Mouse (Mus musculus): ENCODE measurements around the gene Pim1. TPM values are rescaled to one million over a fixed set of nuclear protein-coding genes. Genes with fewer than 3 reads are reported as not detected.

Gene Pim1
- total RNA-seq, 4 experiments from 2014 or later, result 55.1 to 168 (median 83.0) TPM

GRCm38 (mm10) chr17:29465405-29466010 is 25.0 kb upstream of the Pim1 start:
- DNase-seq, result no peak

GRCm38 (mm10) chr17:29467030-29467429 is 23.5 kb upstream of the Pim1 start:
- DNase-seq, result no peak

DNA sequence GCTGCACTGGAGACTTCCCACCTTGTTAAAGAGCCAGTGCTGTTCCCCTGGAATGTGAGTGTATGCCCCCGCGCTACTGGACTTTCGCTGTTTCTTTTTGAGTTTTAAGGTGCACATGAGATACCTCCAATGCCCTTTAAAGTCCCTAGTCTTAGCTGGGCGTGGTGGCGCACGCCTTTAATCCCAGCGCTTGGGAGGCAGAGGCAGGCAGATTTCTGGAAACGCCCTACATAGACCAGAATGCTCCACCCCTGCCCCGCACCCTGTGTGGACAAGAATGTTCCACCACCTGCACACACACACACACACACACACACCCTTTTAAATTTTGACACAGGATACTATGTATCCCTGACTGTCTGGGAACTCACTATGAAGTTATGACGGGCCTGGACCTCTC is 17.1 kb upstream of the Pim1 start:
- no peak for DNase-seq

DNA sequence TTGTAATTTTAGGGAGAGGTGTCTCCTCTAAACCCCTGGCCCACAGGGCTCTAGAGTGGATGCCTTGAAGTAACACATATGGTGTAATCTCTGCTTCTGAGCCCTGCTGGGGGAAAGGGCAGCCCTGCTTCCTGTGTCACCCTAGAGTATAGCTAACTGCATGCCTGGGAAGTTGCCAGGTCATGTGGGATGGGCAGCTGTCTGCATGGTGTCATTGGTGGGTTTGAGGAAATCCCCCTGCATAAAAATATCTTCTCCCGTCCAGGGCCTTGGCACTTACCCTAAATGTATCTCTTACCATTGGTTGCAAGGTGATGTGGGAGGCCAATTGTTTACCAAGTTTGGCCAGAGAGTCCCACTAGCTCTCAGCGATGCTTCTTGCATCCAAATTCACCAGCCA is 16.5 kb upstream of the Pim1 start:
- no peak for DNase-seq

- DNase-seq, result peak; percentile 81
Measured at GRCm38 (mm10) chr17:29475142-29475541, 15.4 kb upstream of the Pim1 start.

- DNase-seq, result no peak
Measured at GRCm38 (mm10) chr17:29476461-29476860, 14.1 kb upstream of the Pim1 start.

- no peak for DNase-seq
Measured at GRCm38 (mm10) chr17:29477357-29477756, 13.2 kb upstream of the Pim1 start.

DNA sequence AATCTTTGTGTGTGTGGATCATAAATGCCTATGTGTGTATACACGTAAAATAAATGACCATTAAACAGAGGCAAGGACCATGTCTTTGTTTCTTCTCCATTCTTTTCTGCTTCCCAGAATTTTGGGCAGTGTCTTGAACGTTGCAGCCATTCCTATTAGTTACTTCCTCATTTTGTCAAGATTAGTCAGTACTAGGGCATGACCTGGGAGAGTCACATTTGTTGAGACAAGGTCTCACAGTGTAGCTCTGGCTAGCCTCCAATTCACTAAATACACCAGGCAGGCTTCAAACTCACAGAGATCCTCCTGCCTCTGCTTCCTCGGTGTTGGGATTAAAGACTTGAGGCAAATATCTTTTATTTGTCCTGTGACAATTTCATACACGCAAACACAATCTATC is 12.3 kb upstream of the Pim1 start:
- no peak for DNase-seq

DNA sequence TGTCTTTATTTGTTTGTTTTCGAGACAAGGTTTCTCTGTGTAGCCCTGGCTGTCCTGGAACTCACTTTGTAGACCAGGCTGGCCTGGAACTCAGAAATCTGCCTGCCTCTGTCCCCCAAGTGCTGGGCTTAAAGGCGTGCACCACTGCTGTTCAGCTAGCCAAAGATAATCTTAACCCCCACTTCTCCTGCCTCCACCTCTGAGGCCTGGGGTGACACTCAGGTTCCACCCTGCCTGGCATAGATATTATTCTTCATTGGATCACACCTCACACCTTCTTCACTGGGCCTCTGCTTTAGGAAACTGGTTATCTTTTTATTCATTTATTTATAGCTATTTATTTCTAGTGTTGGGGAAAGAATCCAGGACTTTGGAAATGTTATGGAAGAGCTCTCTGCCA is 10.3 kb upstream of the Pim1 start:
- DNase-seq, result no peak

- no peak for DNase-seq
Measured at GRCm38 (mm10) chr17:29482632-29483031, 7.9 kb upstream of the Pim1 start.

DNA sequence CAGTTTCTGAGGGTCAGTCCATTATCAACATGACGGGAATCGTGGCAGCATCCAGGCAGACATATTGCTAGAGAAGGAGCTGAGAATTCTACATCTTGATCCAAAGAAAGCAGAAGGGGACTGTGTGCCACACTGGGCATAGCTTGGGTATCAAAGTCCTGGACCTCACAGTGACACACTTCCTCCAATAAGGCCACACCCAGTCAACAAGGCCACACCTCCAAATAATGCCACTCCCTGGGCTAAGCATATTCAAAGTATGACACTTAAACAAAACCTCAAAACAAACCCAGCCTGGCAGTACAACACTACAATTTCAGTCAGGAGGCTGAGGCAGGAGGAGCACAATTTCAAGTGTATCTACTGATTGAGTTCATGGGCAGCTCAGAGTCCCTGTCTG is 7.3 kb upstream of the Pim1 start:
- no peak for DNase-seq

DNA sequence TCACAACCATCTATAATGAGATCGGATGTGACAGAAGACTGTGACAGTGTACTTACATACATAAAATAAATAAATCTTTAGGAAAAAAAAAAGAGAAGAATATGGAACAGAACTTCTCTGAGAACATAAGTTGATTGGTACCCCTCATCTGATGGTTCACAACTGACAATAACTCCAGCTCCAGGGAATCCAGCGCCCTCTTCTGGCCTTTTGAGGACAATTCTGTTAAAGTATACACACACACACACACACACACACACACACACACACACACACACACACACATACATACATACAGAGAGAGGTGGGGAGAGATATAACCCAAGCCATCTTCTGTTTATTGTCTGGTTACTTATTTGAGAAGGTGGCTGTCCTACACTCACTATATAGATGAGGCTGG is 6.1 kb upstream of the Pim1 start:
- DNase-seq, result no peak

- no peak for DNase-seq
Measured at GRCm38 (mm10) chr17:29485336-29486233, 5.0 kb upstream of the Pim1 start.

DNA sequence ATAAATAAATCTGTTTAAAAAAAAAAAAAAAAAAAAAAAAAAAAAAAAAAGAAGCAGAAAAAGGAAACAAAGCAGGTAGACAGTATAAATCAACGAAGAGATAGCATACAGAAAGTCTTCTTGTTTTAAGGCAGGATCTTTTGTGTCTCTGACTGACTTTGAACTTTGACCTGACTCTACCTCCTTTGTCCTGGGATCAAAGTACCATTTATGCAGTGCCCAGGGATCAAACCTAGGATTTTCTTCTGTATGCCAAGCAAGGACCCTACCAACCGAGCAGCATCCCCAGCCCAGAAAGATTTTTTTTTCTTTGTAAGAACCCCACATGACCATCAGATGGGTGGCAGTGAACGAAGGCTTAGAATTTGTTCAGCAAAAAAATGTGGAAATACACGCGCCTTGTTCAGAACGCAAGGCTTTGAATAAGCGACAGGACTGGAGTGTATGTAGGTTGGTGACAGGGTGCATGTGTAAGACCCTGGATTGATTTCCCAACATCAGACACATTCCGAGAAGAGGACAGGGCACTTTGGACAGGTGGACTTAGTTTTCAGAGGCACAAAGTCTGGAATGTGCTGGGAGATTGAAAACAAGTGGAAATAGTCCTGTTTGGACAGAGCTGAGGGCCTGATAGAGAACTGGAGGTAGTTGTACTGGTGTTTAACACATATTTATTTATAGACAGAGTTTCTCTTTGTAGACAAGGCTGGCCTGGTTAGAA is 2.1 kb upstream of the Pim1 start:
- no peak for DNase-seq

- DNase-seq, result peak; percentile 46
Measured at GRCm38 (mm10) chr17:29488978-29489970, 1.3 kb upstream of the Pim1 start.

DNA sequence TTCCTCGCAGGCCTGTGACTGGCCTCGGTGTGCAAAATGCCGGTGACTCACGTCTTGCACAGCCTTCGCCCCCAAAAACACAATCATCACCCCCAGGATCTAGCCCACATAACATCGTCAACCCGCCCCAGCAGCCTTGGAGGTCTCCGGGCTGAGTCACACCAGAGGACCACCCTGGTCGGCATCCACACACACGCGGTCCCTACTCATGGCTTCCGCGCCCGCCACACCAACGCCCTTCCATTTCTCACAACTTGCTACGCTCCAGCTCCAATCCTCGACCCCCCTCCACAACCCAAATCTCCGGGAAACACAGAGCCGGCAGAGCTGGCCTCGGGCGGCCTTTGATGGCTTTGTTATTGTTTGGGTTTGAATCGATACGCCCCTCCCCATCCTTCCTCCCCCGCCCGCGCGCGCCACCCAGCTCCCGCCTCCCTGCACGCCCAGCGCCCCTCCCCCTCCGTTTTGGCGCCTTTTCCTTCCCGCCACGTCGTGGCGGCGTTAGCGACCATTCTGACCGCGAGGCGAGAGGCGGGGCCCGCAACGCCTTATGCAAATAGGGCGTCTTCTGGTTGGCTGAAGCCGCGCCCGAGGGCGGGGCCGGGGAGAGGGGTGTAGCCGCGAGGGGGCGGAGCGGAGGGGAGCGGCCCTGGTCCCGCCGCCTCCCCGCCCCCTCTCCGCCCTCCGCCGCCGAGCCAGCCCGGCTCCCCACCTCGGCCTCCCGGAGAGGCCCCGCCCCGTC is 411 bp upstream of the Pim1 start:
- DNase-seq, result peak; percentile 97

- peak; percentile 74 for DNase-seq
Measured at GRCm38 (mm10) chr17:29491591-29492268, 1.2 kb downstream of the Pim1 start.

DNA sequence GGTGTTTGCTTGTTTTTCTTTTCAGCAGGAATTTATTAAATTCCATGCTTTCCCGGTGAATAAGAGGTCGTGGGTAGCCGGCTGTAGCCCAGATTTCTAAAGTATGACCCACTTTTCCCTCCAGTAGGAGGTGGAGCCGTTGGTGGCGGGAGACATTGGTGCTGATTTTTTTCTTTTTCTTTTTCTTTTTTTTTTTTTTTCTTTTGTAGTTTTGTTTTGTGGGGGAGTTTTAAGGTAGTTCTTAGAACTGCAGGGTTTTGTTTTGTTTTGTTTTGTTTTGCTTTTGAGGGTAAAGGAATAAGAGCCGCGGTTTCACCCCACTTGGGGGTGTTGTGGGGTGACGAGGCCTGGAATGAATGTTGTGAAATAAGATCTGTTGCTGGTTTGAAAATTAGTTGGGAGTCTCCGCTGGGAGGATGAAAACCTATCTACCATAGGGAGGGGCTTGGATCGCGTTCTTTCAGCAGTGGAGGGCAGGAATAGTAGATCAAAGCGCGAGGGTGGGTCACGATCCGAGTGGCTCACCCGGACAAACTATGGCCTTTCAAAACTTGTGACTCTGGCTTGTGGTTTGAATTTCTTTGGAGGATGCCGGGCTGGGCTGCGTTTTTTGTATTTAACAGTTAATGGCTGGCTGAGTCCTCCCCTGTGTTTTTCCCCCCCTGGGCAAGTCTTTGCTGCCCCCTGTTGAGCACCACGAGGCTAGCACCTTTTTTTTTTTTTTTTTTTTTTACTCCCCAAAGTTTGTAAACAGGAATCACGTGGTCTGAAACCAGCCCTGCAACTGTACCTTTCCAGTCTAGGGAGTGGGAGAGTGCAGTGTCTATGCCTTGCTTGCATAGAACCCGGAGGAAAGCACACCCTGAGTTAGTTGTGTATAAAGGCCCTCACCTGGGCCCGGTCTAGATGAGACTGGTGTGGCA is 2.0 kb downstream of the Pim1 start:
- DNase-seq, result peak; percentile 58

DNA sequence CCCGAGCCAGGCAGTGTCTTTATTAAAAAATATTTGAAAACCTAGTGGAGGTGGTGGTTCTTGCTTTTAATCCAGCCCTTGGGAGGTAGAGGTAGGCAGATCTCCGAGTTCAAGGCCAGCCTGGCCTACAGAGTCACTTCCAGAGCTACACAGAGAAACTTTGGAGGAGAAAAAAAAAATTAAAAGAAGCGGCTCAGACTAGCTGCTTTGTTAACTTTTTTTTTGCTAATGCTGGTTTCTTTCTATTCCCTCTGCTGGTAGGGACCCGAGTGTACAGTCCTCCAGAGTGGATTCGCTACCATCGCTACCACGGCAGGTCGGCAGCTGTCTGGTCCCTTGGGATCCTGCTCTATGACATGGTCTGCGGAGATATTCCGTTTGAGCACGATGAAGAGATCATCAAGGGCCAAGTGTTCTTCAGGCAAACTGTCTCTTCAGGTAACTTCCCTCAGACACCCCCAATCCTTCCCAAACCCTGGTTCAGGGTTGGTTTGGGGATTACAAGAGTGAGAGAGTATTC is 3.0 kb downstream of the Pim1 start:
- no peak for DNase-seq
